Mouse (Mus musculus) testis, adult 2 months (tissue): ENCODE data around the gene Cabs1. TPM values are rescaled to one million over a fixed set of nuclear protein-coding genes. Genes with fewer than 3 reads are reported as not detected.

ENCODE experiments used
- H3K27ac ChIP-seq: fragments of 200-500 bp; 2 replicates; pipeline ENCODE4 v1.5.1; 2012; ENCODE audit warnings: low read depth, low read length; ENCODE audit not compliant: control insufficient read depth, insufficient read depth
- H3K27me3 ChIP-seq: fragments of 200-500 bp; 2 replicates; pipeline ENCODE4 v1.6.1; 2012; ENCODE audit warnings: mild to moderate bottlenecking, low read length, moderate library complexity; ENCODE audit not compliant: control insufficient read depth, insufficient read depth
- H3K36me3 ChIP-seq: fragments of 200-500 bp; 2 replicates; pipeline ENCODE4 v1.6.1; 2012; ENCODE audit warnings: mild to moderate bottlenecking, low read length; ENCODE audit not compliant: control insufficient read depth, insufficient read depth
- H3K4me1 ChIP-seq: fragments of 200-500 bp; 2 replicates; pipeline ENCODE4 v1.6.1; 2012; ENCODE audit warnings: low read length; ENCODE audit not compliant: control insufficient read depth, insufficient read depth
- H3K4me3 ChIP-seq: fragments of 200-500 bp; 2 replicates; pipeline ENCODE4 v1.5.1; 2012; ENCODE audit warnings: low read depth, mild to moderate bottlenecking, low read length, moderate library complexity, mixed read lengths; ENCODE audit not compliant: control insufficient read depth
- CTCF ChIP-seq: fragments of 200-500 bp; IDR thresholded peaks from 2 replicates; pipeline ENCODE4 v1.5.1; 2012; ENCODE audit warnings: low read depth, mild to moderate bottlenecking, inconsistent platforms, low read length, moderate library complexity; ENCODE audit not compliant: control insufficient read depth, insufficient read depth, insufficient replicate concordance
- POLR2A ChIP-seq: fragments of 200-500 bp; IDR thresholded peaks from 2 replicates; pipeline ENCODE4 v1.6.1; 2012; ENCODE audit warnings: low read depth, mild to moderate bottlenecking, inconsistent platforms, low read length, moderate library complexity; ENCODE audit not compliant: control insufficient read depth
- polyA plus RNA-seq: library from polyadenylated mRNA; depleted of rRNA; stranded (reverse); fragments of >200 nt; gene quantifications from 2 replicates; pipeline ENCODE4 v1.2.3, GENCODE M21; 2012; rRNA removed

Cabs1 gene
- polyA plus RNA-seq, 1 experiment: 247 TPM

GRCm38 (mm10) chr5:88005241-88005640 is 26.0 kb downstream of the Cabs1 start:
- H3K4me1 ChIP-seq: no peaks in the 10 kb centered on the region
- H3K27me3 ChIP-seq: no peaks in the 10 kb centered on the region
- no peak for TF ChIP-seq CTCF
- TF ChIP-seq POLR2A: no peak
- H3K4me3 ChIP-seq: no peak overlapping the region
- no peak overlapping the region for H3K27ac ChIP-seq
- no peaks in the 10 kb centered on the region for H3K36me3 ChIP-seq

Other genes with a start within 250 kb of the Cabs1 start
- gene Csn1s2a, start 204.9 kb upstream of the Cabs1 start, polyA plus RNA-seq: not detected in 2 replicates
- 0.44 and 0.46 TPM in 2 replicates for gene Csn1s2b, start 171.4 kb upstream of the Cabs1 start, polyA plus RNA-seq
- 120 and 200 TPM in 2 replicates for gene Prr27, start 153.8 kb upstream of the Cabs1 start, polyA plus RNA-seq
- 4.6 TPM in 1 of 2 replicates, not detected in the other for gene Odam, start 94.4 kb upstream of the Cabs1 start, polyA plus RNA-seq
- not detected in 2 replicates for gene Csn3, start 53.9 kb upstream of the Cabs1 start, polyA plus RNA-seq
- not detected in 2 replicates for gene 2310003L06Rik, start 10.0 kb upstream of the Cabs1 start, polyA plus RNA-seq
- gene Gm28434, start 9.9 kb upstream of the Cabs1 start, polyA plus RNA-seq: not detected in 2 replicates
- not detected in 2 replicates for gene Smr3a, start 23.1 kb downstream of the Cabs1 start, polyA plus RNA-seq
- gene Smr2, start 107.1 kb downstream of the Cabs1 start, polyA plus RNA-seq: not detected in 2 replicates
- not detected in 2 replicates for gene Gm11116, start 132.1 kb downstream of the Cabs1 start, polyA plus RNA-seq
- gene Gm11115, start 174.7 kb downstream of the Cabs1 start, polyA plus RNA-seq: not detected in 2 replicates